Mouse (Mus musculus) cerebellum, adult 18-20 months (tissue): Measurements from ENCODE around the gene Hipk3.

Experiments used
- DNase-seq, 2 experiments: peaks; one replicate each; pipeline ENCODE4 v3.0.0; 2021

Hipk3 gene

GRCm38 (mm10) chr2:104493951-104494800, at the start of gene Hipk3:
Gene Hipk3 (minus strand): TSS chr2:104494446.
- peak; percentile 79 to 89 for DNase-seq

DNA sequence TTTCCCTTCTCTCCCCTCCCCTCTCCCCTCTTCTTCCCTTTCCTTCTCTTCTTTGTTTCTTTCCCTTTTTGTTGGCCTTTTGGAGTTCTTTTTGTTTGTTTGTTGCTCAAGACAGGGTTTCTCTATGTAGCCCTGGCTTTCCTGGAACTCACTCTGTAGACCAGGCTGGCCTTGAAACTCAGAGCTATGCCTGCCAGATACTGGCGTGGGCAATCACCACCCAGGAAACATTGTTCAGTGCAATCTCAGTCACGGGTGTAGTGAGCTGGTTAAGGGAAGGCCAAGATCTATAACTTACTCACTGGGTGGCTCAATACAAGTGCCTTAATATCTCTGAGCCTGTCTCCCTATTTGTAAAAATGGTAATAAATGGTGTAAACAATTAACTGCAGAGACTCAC, 46.0 kb upstream of the Hipk3 start:
- DNase-seq: no peak

DNA sequence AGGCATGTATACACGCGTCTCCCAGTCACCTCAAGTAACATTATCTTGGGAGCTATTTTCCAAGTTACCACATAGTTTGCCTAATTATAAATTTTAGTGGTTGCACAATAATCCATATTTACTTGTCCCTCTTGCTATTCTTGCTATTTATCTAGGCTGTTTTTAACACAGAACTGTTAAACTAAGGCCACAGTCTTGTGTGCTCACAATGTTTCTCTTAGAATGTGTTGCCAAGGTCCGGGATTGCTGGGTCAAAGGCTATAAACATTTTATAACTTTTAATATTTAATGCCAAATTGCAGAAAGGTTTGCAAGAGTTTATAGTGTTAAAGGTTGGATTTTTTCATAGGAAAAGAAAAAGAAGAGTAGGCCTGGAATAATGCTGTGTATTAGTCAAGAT, 40.5 kb upstream of the Hipk3 start:
- DNase-seq: no peak

- no peak for DNase-seq
Observed at GRCm38 (mm10) chr2:104532548-104532947, 38.3 kb upstream of the Hipk3 start.

- no peak for DNase-seq
Observed at GRCm38 (mm10) chr2:104526559-104526958, 32.3 kb upstream of the Hipk3 start.

DNA sequence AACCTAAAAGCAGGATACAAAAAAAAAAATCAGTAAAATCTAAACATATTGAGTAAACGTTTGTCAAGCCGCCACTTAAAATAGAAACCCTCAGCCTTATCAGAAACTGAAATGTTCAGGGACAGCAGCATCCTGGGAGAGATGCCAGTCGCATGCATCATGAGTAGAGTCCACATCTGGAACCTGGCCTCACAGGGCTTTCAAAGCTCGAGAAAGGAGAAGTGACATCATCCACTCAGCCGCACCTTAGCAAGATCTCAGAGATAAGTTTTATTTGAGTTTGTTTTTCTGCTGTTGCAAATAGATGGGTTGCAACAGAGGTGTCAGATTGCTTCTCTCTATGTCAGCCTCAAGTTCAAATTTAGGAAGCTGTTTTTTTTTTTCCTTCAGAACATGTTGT, 31.3 kb upstream of the Hipk3 start:
- no peak for DNase-seq

GRCm38 (mm10) chr2:104511622-104512021, 17.4 kb upstream of the Hipk3 start:
- no peak for DNase-seq

- no peak for DNase-seq
Observed at GRCm38 (mm10) chr2:104502388-104502787, 8.1 kb upstream of the Hipk3 start.

- no peak for DNase-seq
Observed at GRCm38 (mm10) chr2:104501091-104501490, 6.8 kb upstream of the Hipk3 start.

- DNase-seq: no peak
Observed at GRCm38 (mm10) chr2:104497771-104498170, 3.5 kb upstream of the Hipk3 start.

- no peak for DNase-seq
Observed at GRCm38 (mm10) chr2:104497231-104497630, 3.0 kb upstream of the Hipk3 start.

DNA sequence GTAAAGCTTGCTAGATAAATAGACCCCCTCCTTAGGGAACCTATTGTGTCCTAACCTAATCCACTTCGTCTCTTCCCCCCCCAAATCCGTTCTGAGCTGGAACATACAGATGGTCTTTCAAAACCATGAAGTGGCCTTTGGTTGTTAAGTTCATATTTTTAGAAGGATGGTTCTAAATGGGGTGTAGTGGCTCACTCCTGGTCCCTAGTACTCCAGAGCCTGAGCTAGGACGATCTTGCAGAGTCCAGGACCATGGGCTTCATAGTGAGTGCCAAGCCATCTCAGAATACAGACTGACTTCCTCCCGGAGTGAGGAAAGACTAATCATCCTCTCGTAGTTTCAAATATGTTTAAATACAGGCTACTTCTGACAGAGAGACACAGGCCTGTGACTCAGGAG, 2.0 kb upstream of the Hipk3 start:
- no peak for DNase-seq

GRCm38 (mm10) chr2:104494801-104495185, 547 bp upstream of the Hipk3 start:
- DNase-seq: peak in 1 of 2 experiments; percentile 26

DNA sequence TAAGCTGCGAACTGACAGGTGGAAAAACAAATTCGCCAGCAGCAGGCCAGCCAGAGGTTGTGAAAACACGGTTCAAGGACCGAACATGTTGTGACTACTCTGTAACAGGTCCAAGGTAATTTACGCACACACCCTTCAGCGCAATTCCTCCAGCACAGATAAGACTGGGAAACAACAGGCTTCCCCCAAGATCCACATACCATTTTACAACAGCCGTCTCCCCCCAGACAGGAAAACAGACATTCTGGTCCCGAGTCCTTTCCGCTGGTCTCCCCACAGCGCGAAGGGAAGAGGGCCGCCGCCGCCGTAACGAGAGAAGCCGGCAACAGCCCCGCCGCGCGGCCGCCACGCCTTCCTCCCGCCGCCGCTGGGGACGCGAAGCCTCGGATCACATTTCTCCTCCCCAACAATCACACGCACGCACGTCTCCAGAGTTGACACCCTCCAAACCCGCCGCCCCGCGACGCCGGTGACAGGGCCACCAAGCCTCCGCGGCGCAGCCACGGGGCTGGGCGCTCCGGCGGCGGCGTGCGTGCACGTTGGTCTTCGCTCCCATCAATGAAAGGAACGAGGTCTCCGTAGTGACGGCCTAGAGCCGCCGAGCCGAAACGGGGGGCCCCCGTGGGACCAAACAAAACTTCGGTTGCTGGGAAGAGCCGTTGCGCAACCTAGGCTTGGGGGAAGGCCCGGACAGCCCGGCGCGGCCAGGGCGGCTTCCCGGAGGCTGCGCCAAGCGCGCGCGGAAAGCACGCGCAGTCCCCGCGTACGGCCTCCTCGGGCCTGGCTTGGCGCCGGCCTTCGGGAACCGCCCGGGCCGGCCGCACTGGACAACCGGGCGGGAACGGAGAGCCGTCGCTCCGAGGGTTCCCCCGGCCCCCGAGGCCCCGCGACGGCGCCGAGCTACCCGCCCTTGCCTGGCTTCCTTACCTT, 960 bp downstream of the Hipk3 start:
- peak; percentile 82 to 85 for DNase-seq

DNA sequence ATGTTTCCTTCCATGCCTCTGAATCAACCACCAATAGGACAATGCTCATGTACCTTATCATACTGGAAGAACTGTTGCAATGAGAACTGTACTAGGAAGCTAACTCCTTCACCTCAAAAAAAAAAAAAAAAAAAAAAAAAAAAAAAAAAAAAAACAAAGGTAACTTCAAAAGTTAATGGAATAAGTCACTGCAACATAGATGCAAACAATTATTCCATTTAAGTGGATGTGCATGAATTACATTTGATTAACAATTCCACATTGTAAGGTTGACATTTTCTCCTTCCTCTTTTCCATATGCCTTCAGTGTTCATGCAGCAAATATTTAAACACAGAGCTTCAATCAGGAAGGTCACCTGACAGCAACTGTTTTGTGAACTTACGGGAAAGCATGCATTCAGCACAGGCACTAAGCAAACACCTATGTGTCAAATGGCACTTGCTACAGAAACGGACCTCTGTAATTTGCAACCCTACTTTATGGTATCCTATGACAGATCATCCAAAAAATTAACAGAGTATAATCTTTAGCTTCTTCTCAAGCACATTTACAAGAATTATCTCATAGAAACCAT, 2.9 kb downstream of the Hipk3 start:
- DNase-seq: no peak

DNA sequence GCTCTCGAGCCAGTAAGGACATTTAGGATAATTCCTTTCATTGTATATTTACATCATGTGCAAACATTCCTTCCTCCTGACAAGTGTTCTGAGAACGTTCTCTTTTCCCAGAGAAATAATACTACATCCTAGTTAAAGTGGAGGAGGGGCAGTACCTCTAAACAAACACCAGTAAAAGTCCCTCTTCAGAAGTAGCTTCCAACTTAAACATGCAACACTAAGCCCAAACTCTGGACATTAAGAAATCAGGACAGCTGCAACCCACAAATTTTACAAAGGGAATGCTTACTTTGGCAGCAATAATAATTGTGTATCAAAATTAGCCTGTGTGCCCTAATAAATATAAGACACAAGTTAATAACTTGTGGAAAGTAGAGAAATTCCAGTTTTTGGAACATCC, 3.5 kb downstream of the Hipk3 start:
- no peak for DNase-seq

GRCm38 (mm10) chr2:104489851-104490250, 4.4 kb downstream of the Hipk3 start:
- no peak for DNase-seq

DNA sequence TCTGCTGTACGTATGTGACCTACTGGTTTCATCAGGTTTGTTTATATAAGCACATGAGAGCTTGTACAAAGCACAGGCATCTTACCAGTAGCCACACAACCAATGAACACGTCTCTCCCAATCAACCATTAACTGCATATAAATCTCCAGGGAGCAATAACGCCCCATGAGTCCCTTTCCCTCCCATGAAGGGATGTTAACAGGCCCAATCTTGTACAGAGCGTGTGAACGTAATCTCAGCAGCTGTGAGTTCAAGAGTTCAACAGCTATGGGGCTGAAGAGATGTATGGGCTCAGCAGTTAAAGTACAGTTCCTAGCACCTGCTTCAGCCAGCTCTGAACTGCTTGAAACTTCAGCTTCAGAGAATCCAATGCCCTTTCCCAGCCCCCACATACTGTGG, 9.8 kb downstream of the Hipk3 start:
- DNase-seq: no peak

- DNase-seq: no peak
Observed at GRCm38 (mm10) chr2:104482156-104482555, 12.1 kb downstream of the Hipk3 start.

DNA sequence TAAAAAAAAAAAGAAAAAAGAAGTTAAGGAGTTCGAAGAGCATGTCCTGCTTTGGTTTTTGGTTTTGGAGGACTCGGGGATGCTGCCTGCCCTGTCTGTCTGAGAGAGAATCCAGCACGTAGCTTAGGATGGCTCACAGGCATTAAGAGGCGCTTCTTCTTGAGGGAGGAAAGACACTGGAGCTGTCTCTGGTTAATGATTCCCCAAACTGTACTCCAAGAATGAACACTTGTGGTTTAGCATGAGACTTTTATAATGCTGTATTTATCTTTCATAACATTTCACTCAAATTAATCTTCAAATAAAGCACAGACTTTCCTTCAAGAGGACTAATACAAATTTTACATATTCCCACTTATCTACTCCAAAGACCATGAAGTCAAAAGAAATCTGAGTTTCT, 15.2 kb downstream of the Hipk3 start:
- no peak for DNase-seq

GRCm38 (mm10) chr2:104477398-104478015, 16.7 kb downstream of the Hipk3 start:
- no peak for DNase-seq

DNA sequence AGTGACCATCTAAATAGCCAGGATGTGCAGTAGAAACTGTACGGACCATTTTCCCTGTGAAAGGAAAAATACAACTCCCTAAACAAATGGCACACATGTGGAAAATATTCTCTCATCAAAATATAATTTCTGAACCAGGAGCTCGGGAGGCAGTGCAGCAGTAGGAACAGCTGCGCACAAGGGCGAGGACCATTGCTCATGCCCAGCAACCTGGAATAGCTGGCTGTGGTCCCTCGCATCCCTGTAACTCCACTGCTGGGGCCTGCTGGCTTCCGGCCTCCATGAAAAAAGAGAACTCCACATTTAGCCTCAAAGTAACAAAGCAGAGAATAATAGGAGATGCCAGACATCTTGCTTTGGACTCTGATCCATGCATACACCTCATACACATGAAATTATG, 22.2 kb downstream of the Hipk3 start:
- DNase-seq: no peak

DNA sequence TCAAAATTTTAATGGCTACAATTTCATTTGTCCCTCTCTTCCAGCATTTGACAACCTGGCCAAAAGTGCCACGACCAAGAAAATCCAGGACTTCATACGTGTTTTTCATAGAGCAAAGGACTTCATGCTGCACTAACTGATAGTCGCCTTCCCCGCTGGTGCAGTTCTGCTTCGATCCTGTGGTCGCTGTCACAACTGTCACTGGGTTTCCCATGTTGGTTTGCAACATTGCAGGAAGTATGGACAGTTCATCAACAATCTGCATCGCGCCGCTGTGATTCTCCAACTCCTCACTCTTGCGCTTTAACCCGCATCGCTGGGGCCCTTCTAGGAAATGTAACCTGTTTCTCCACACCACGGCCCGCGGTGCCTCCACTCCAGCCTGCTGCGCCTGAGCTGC, 23.1 kb downstream of the Hipk3 start:
- no peak for DNase-seq
